Mouse (Mus musculus): Measurements from ENCODE around the gene Ergic2. TPM values are rescaled to one million over a fixed set of nuclear protein-coding genes. Genes with fewer than 3 reads are reported as not detected.

The Ergic2 gene
- polyA plus RNA-seq, 1 experiment from 2014 or later = 205 TPM

DNA sequence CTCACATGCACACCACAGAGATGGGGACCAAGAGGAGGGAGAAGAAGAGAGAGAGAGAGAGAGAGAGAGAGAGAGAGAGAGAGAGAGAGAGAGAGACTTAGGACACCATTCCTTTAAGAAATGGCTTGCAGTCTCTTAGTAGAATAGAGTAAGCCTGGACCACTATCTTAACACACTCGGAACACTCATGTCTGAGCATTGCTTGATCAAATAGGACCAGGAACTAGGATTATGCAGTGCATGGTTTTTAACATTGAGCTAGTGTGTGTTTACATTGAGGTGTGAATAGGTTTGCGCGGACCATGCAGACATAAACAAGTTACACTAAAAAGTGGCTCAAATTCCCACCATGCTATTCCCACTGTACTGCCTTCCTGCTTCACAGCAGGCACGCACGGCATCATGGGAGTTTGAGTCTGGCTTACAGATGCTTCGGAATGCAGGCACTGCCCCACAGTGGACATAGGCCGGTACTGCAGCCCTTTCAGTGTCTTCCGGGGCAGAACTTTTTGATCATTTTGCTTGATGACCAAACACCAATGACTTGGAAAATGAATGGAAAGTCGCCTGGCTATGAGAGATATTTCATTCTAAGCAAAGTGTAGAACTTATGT is 76.3 kb downstream of the Ergic2 start:
- DNase-seq (ENCODE audit: low spot score) (peak; percentile 80), ATAC-seq (ENCODE audit: insufficient number of reproducible peaks, low FRiP score, low TSS enrichment, low read depth) (peak; percentile 61; the same call in 1 of the 2 replicates)
- Histone ChIP-seq H3K9ac (ENCODE audit: low read length) (no peak overlapping the region), H3K4me3 (ENCODE audit: low read depth, low read length) (no peak overlapping the region), H3K27me3 (ENCODE audit: control insufficient read depth, insufficient read depth, low read length) (no peaks in the 10 kb centered on the region), H3K4me1 (ENCODE audit: control insufficient read depth, insufficient read depth, low read length) (no peaks in the 10 kb centered on the region), H3K36me3 (ENCODE audit: control insufficient read depth, insufficient read depth, low read length) (no peaks in the 10 kb centered on the region), H3K9me3 (ENCODE audit: control insufficient read depth, low read length) (no peaks in the 10 kb centered on the region), H3K27ac (replicated peaks; ENCODE audit: low read depth, low read length) (no peak overlapping the region), H3K4me2 (ENCODE audit: low read depth, severe bottlenecking) (no peak overlapping the region)
- 29% methylated on average over 9 of the region's 9 CpGs for WGBS

DNA sequence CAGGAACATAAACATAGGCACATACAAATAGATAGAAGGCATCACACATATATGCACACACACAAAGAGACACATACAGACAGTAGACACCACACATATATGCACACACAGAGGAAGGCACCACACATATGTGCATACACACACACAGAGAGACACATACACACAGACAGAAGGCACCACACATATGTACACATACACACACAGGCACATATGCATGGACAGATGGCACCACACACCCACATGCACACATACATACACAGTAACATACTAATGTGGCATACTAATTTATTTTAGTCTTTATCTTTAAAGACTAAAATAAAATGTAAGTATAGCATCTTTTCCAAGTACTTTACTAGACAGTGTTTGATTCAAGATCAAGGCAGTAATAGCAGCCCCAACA is 78.6 kb downstream of the Ergic2 start:
- Histone ChIP-seq H3K36me3 (ENCODE audit: control insufficient read depth, insufficient read depth, low read length) (no peaks in the 10 kb centered on the region), H3K27ac (replicated peaks; ENCODE audit: low read depth, low read length) (no peak overlapping the region), H3K4me3 (ENCODE audit: low read depth, low read length) (no peak overlapping the region), H3K4me1 (ENCODE audit: control insufficient read depth, insufficient read depth, low read length) (no peaks in the 10 kb centered on the region), H3K27me3 (ENCODE audit: control insufficient read depth, insufficient read depth, low read length) (no peaks in the 10 kb centered on the region), H3K9me3 (ENCODE audit: control insufficient read depth, low read length) (no peaks in the 10 kb centered on the region), H3K4me2 (ENCODE audit: low read depth, severe bottlenecking) (no peak overlapping the region), H3K9ac (ENCODE audit: low read length) (no peak overlapping the region)
- ATAC-seq (ENCODE audit: insufficient number of reproducible peaks, low FRiP score, low TSS enrichment, low read depth) (no peak), DNase-seq (ENCODE audit: low spot score) (no peak)

DNA sequence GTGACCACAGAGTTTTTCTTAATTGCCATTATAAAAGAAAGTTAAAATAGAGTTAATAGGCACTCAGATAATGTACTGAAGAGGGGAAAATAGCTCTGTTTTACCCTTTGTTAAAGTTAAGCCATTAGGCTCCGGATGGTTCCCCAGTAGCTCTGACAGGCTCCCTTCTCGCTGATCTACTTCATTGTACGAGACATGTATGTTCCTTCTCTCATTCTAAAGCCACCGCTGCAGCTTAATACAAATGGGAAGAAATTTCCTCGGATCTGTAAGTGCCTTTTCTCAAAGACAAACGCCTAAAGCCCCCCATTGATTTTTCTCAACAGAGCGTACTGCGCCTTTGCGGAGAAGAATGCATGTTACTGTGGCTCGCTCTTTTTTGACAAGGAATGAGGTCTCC is 79.9 kb downstream of the Ergic2 start:
- Histone ChIP-seq H3K9ac (ENCODE audit: low read length) (no peak overlapping the region), H3K4me2 (ENCODE audit: low read depth, severe bottlenecking) (no peak overlapping the region), H3K4me3 (ENCODE audit: low read depth, low read length) (no peak overlapping the region), H3K36me3 (ENCODE audit: control insufficient read depth, insufficient read depth, low read length) (no peaks in the 10 kb centered on the region), H3K27me3 (ENCODE audit: control insufficient read depth, insufficient read depth, low read length) (no peaks in the 10 kb centered on the region), H3K9me3 (ENCODE audit: control insufficient read depth, low read length) (no peaks in the 10 kb centered on the region), H3K4me1 (ENCODE audit: control insufficient read depth, insufficient read depth, low read length) (no peaks in the 10 kb centered on the region), H3K27ac (replicated peaks; ENCODE audit: low read depth, low read length) (no peak overlapping the region)
- DNase-seq (ENCODE audit: low spot score) = no peak
- WGBS = 83% methylated on average over 10 of the region's 10 CpGs
- ATAC-seq (ENCODE audit: insufficient number of reproducible peaks, low FRiP score, low TSS enrichment, low read depth) = no peak

Other genes starting within 250 kb of the Ergic2 start
- gene Far2, start 165.1 kb downstream of the Ergic2 start, polyA plus RNA-seq (2014; fragmentation: Nextera tagmentation; extraction: Ambion mirVana) = 2.2 and 2.4 TPM in 2 replicates
- gene Tmtc1, start 232.0 kb upstream of the Ergic2 start, polyA plus RNA-seq (2014; fragmentation: Nextera tagmentation; extraction: Ambion mirVana) = 1.0 and 1.8 TPM in 2 replicates

Measured in limb, embryonic 11.5 days (tissue).